Mouse (Mus musculus) erythroblast, embryonic 14.5 days (primary cell): ENCODE results near the gene Ndrg3.

Experiments used
- GATA1 ChIP-seq: IDR thresholded peaks from 2 replicates; pipeline ENCODE4 v1.6.1; 2012; ENCODE audit warnings: low read length, inconsistent platforms, mixed read lengths
- TAL1 ChIP-seq: IDR thresholded peaks from 3 replicates; pipeline ENCODE4 v1.6.1; 2012; ENCODE audit warnings: low read length, inconsistent platforms, mixed read lengths

GRCm38 (mm10) chr2:156954463-156954862 lies 37.4 kb downstream of the Ndrg3 start:
- no peak for TF ChIP-seq TAL1
- TF ChIP-seq GATA1: no peak
